Mouse (Mus musculus) lung, postnatal 0 days (tissue): ENCODE measurements around the gene Ddx27.

Source experiments
- CTCF ChIP-seq: IDR thresholded peaks from 2 replicates; pipeline ENCODE4 v1.5.1; 2016; ENCODE audit warnings: antibody characterized with exemption, mild to moderate bottlenecking
- EP300 ChIP-seq: IDR thresholded peaks from 2 replicates; pipeline ENCODE4 v1.6.1; 2016; ENCODE audit warnings: antibody characterized with exemption, mild to moderate bottlenecking, control low read depth

DNA sequence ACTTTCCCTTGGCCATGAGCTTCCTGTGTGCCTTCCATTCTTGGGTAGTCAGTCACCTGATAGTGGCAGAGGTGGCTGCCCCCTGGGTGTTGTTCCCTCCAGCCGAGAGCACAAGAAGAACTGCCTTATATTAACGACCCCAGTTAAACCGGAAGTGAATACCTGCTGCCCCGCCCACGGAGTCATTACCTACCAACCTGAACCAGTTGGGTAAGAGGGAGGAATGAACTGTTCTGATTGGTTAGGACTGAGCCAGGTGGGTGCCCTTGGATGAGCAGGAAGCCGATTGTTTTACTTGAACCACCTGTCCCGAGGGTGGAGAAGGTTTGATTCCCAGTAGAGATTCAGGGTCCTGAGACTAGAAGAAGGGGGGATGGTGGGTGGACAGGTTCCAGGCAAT is 63.5 kb downstream of the Ddx27 start:
- TF ChIP-seq CTCF, result no peak
- no peak for TF ChIP-seq EP300
